Mouse (Mus musculus): ENCODE measurements around the gene Rassf1.

The Rassf1 gene

GRCm38 (mm10) chr9:107541005-107541404 lies 10.3 kb upstream of the Rassf1 start:
- no peak for DNase-seq (ENCODE audit: low spot score)

- peak; percentile 96 for DNase-seq (ENCODE audit: low spot score)
Observed at GRCm38 (mm10) chr9:107541474-107542351, 9.6 kb upstream of the Rassf1 start, which contains the start of the genes Cyb561d2 and Nprl2. Cyb561d2 (minus strand) TSS chr9:107542193. Nprl2 (plus strand) TSS chr9:107542226.

GRCm38 (mm10) chr9:107542352-107542686 lies 9.0 kb upstream of the Rassf1 start:
- DNase-seq (ENCODE audit: low spot score), result no peak

- no peak for DNase-seq (ENCODE audit: low spot score)
Observed at GRCm38 (mm10) chr9:107542721-107543120, 8.6 kb upstream of the Rassf1 start.

GRCm38 (mm10) chr9:107543299-107543698 lies 8.1 kb upstream of the Rassf1 start:
- DNase-seq (ENCODE audit: low spot score), result no peak

- no peak for DNase-seq (ENCODE audit: low spot score)
Observed at GRCm38 (mm10) chr9:107544196-107544700, 7.1 kb upstream of the Rassf1 start.

- no peak for DNase-seq (ENCODE audit: low spot score)
Observed at GRCm38 (mm10) chr9:107544729-107545128, 6.6 kb upstream of the Rassf1 start.

GRCm38 (mm10) chr9:107545199-107545598 lies 6.2 kb upstream of the Rassf1 start:
- no peak for DNase-seq (ENCODE audit: low spot score)

- DNase-seq (ENCODE audit: low spot score), result peak; percentile 76
Observed at GRCm38 (mm10) chr9:107545602-107546001, 5.8 kb upstream of the Rassf1 start.

GRCm38 (mm10) chr9:107547026-107547425 lies 4.3 kb upstream of the Rassf1 start, which contains the start of gene Zmynd10:
Zmynd10 (plus strand) TSS chr9:107547298.
- DNase-seq (ENCODE audit: low spot score), result peak; percentile 91

- no peak for DNase-seq (ENCODE audit: low spot score)
Observed at GRCm38 (mm10) chr9:107547957-107548356, 3.4 kb upstream of the Rassf1 start.

- DNase-seq (ENCODE audit: low spot score), result no peak
Observed at GRCm38 (mm10) chr9:107548820-107549219, 2.5 kb upstream of the Rassf1 start.

- DNase-seq (ENCODE audit: low spot score), result no peak
Observed at GRCm38 (mm10) chr9:107549297-107550074, 1.9 kb upstream of the Rassf1 start.

- DNase-seq (ENCODE audit: low spot score), result peak; percentile 38
Observed at GRCm38 (mm10) chr9:107550491-107551116, 751 bp upstream of the Rassf1 start.

- DNase-seq (ENCODE audit: low spot score), result no peak
Observed at GRCm38 (mm10) chr9:107551890-107552355, 568 bp downstream of the Rassf1 start.

- DNase-seq (ENCODE audit: low spot score), result no peak
Observed at GRCm38 (mm10) chr9:107552690-107553393, 1.5 kb downstream of the Rassf1 start.

GRCm38 (mm10) chr9:107553541-107554318 lies 2.4 kb downstream of the Rassf1 start:
- DNase-seq (ENCODE audit: low spot score), result no peak

- peak; percentile 95 for DNase-seq (ENCODE audit: low spot score)
Observed at GRCm38 (mm10) chr9:107554319-107554825, 3.0 kb downstream of the Rassf1 start.

GRCm38 (mm10) chr9:107555031-107555457 lies 3.7 kb downstream of the Rassf1 start:
- peak; percentile 82 for DNase-seq (ENCODE audit: low spot score)

- no peak for DNase-seq (ENCODE audit: low spot score)
Observed at GRCm38 (mm10) chr9:107555701-107556100, 4.3 kb downstream of the Rassf1 start.

All from lung, postnatal 25 days (tissue).